9 mouse cellular contexts compared by ENCODE assay signal in genomic region chr15:101479007-101479665, GRCm38 (mm10). TPM values are rescaled to one million over a fixed set of nuclear protein-coding genes. Genes with fewer than 3 reads are reported as not detected.
A peak's percentile ranks its signal among the peaks of the same experiment; 100 is the strongest.
DNase-seq lines count a peak whose midpoint lies in the region; ATAC-seq and TF ChIP-seq lines count a peak whose summit lies in the region.
"Had no signal": no experiment of that assay in that cellular context is flagged by ENCODE, and none has a peak within 500 bp of the region (broad histone marks: within the 10 kb centered on the region; RNA-seq: fewer than 3 reads in every experiment).

No protein-coding gene starts in this region.

- peak overlapping the region; percentile 66 for H3K4me2 ChIP-seq in forebrain, embryonic 13.5 days
- peak overlapping the region; percentile 67 for H3K4me2 ChIP-seq in hindbrain, embryonic 11.5 days (replicated peaks; ENCODE audit: low read depth, low read length)
- H3K4me2 ChIP-seq in lung, embryonic 14.5 days = peak overlapping the region; percentile 62

- WGBS in forebrain, embryonic 13.5 days = 13% methylated on average over 31 of the region's 31 CpGs
- 13% methylated on average over 31 of the region's 31 CpGs for WGBS in hindbrain, embryonic 11.5 days
- 6% methylated on average over 31 of the region's 31 CpGs for WGBS in lung, embryonic 14.5 days
- 6% methylated on average over 31 of the region's 31 CpGs for WGBS in olfactory bulb, adult 2 months

- H3K27me3 ChIP-seq in forebrain, embryonic 13.5 days = 0 out of 2 replicates have a peak, but pooled peaks cover 6% of the 10 kb centered on the region
- H3K27me3 ChIP-seq in hindbrain, embryonic 11.5 days (ENCODE audit: control insufficient read depth, insufficient read depth, low read length) = peaks cover 4% of the 10 kb centered on the region; the same call in 1 of the 2 replicates
- no peaks in the 10 kb centered on the region for H3K27me3 ChIP-seq in lung, embryonic 14.5 days (ENCODE audit: insufficient read depth, low read length)

- H3K36me3 ChIP-seq in forebrain, embryonic 13.5 days (ENCODE audit: poor library complexity, severe bottlenecking) = no peaks in the 10 kb centered on the region
- H3K36me3 ChIP-seq in hindbrain, embryonic 11.5 days (ENCODE audit: control insufficient read depth, insufficient read depth, low read length) = no peaks in the 10 kb centered on the region
- H3K36me3 ChIP-seq in lung, embryonic 14.5 days (ENCODE audit: insufficient read depth) = no peaks in the 10 kb centered on the region

- H3K4me3 ChIP-seq in forebrain, embryonic 13.5 days = peak overlapping the region; percentile 33
- H3K4me3 ChIP-seq in hindbrain, embryonic 11.5 days (ENCODE audit: low read depth, low read length) = peak overlapping the region; percentile 24
- H3K4me3 ChIP-seq in lung, embryonic 14.5 days (ENCODE audit: low read depth, low read length) = peak overlapping the region; percentile 21
- H3K4me3 ChIP-seq in olfactory bulb, adult 2 months (ENCODE audit: insufficient read depth, low read depth, low read length) = peak overlapping the region; percentile 15

- H3K9ac ChIP-seq in forebrain, embryonic 13.5 days = peak overlapping the region; percentile 5
- H3K9ac ChIP-seq in hindbrain, embryonic 11.5 days (ENCODE audit: low read depth, low read length) = peak overlapping the region; percentile 50; the same call in 1 of the 2 replicates
- H3K9ac ChIP-seq in lung, embryonic 14.5 days = no peak overlapping the region; the same call in 1 of the 2 replicates

- peaks cover 11% of the 10 kb centered on the region for H3K4me1 ChIP-seq in forebrain, embryonic 13.5 days
- H3K4me1 ChIP-seq in hindbrain, embryonic 11.5 days (replicated peaks; ENCODE audit: control insufficient read depth, insufficient read depth, low read length) = peaks cover 7% of the 10 kb centered on the region
- H3K4me1 ChIP-seq in lung, embryonic 14.5 days (ENCODE audit: insufficient read depth) = no peaks in the 10 kb centered on the region
- H3K4me1 ChIP-seq in olfactory bulb, adult 2 months (ENCODE audit: control insufficient read depth, insufficient read depth, low read length) = peaks cover 10% of the 10 kb centered on the region

- TF ChIP-seq CTCF in lung, embryonic 14.5 days (IDR thresholded peaks at IDR 0.05; ENCODE audit: low read depth) = peak; percentile 71
- TF ChIP-seq CTCF in olfactory bulb, adult 2 months (IDR thresholded peaks at IDR 0.05; ENCODE audit: insufficient read depth, low read depth, low read length) = peak; percentile 57; the same call in 1 of the 2 replicates

- H3K9me3 ChIP-seq in forebrain, embryonic 13.5 days (replicated peaks) = no peaks in the 10 kb centered on the region
- H3K9me3 ChIP-seq in hindbrain, embryonic 11.5 days (ENCODE audit: control insufficient read depth, low read length) = no peaks in the 10 kb centered on the region
- H3K9me3 ChIP-seq in lung, embryonic 14.5 days (ENCODE audit: low read depth, low read length) = no peaks in the 10 kb centered on the region

- H3K27ac ChIP-seq in forebrain, embryonic 13.5 days = no peak overlapping the region
- no peak overlapping the region for H3K27ac ChIP-seq in hindbrain, embryonic 11.5 days (ENCODE audit: low read depth, low read length)
- H3K27ac ChIP-seq in lung, embryonic 14.5 days (ENCODE audit: low read depth) = no peak overlapping the region
- H3K27ac ChIP-seq in olfactory bulb, adult 2 months (ENCODE audit: insufficient read depth, low read depth, low read length) = no peak overlapping the region

- TF ChIP-seq POLR2A in olfactory bulb, adult 2 months (IDR thresholded peaks at IDR 0.05; ENCODE audit: insufficient read depth, low read depth, low read length) = no peak

- peak; percentile 41 for DNase-seq in CD4-positive helper T cell, adult 2 months (ENCODE audit: low read depth, low spot score)
- peak; percentile 34 for DNase-seq in brain, adult 2 months (ENCODE audit: low read depth, low spot score)
- peak; percentile 74 for DNase-seq in hindbrain, embryonic 11.5 days (ENCODE audit: low spot score)
- peak; percentile 72 to 79 for DNase-seq in layer of hippocampus, postnatal 10 days (ENCODE audit: low spot score in 2 of 2)
- DNase-seq in lung, embryonic 14.5 days = peak; percentile 69
- peak; percentile 56 for DNase-seq in urinary bladder, postnatal 14 days (ENCODE audit: low spot score)

- peak; percentile 36; the same call in 1 of the 2 replicates for ATAC-seq in forebrain, embryonic 13.5 days
- no peak for ATAC-seq in hindbrain, embryonic 11.5 days (ENCODE audit: low FRiP score)
- ATAC-seq in lung, embryonic 14.5 days (ENCODE audit: insufficient read depth) = 0 out of 2 replicates have a peak, but pooled peaks have one; percentile 38
- ATAC-seq: Patski had no signal

RNA-seq across cellular contexts. Expression of gene Krt86, which starts 5.9 kb away (rescaled TPM):
- not detected in 2 replicates for polyA plus RNA-seq in forebrain, embryonic 13.5 days (2015; fragmentation: Nextera tagmentation; extraction: Ambion mirVana)
- polyA plus RNA-seq in hindbrain, embryonic 11.5 days (2014; fragmentation: Nextera tagmentation; extraction: Ambion mirVana) = not detected in 2 replicates
- under 1 TPM in 1 of 2 experiments, not detected in 1; 0.23 TPM for total RNA-seq in layer of hippocampus, postnatal 10 days (2021)
- not detected in 2 replicates for polyA plus RNA-seq in lung, embryonic 14.5 days (2014; fragmentation: Nextera tagmentation; extraction: Ambion mirVana)
- polyA plus RNA-seq in olfactory bulb, adult 2 months (2012; ENCODE audit: insufficient read depth, insufficient read length, low replicate concordance, missing spikeins) = not detected in 2 replicates
- polyA plus RNA-seq: Patski had no signal

RNA-seq across cellular contexts. Expression of gene Krt83, which starts 12.2 kb away (rescaled TPM):
- polyA plus RNA-seq in forebrain, embryonic 13.5 days (2015; fragmentation: Nextera tagmentation; extraction: Ambion mirVana) = not detected in 2 replicates
- not detected in 2 replicates for polyA plus RNA-seq in hindbrain, embryonic 11.5 days (2014; fragmentation: Nextera tagmentation; extraction: Ambion mirVana)
- not detected for total RNA-seq in layer of hippocampus, postnatal 10 days (2021)
- polyA plus RNA-seq in lung, embryonic 14.5 days (2014; fragmentation: Nextera tagmentation; extraction: Ambion mirVana) = 0.13 TPM in 1 of 2 replicates, not detected in the other
- polyA plus RNA-seq in olfactory bulb, adult 2 months (2012; ENCODE audit: insufficient read depth, insufficient read length, low replicate concordance, missing spikeins) = not detected in 2 replicates
- polyA plus RNA-seq: Patski had no signal

RNA-seq across cellular contexts. Expression of gene Krt81, which starts 15.6 kb away (rescaled TPM):
- polyA plus RNA-seq in forebrain, embryonic 13.5 days (2015; fragmentation: Nextera tagmentation; extraction: Ambion mirVana) = not detected in 2 replicates
- polyA plus RNA-seq in hindbrain, embryonic 11.5 days (2014; fragmentation: Nextera tagmentation; extraction: Ambion mirVana) = not detected in 2 replicates
- total RNA-seq in layer of hippocampus, postnatal 10 days (2021) = not detected
- polyA plus RNA-seq in lung, embryonic 14.5 days (2014; fragmentation: Nextera tagmentation; extraction: Ambion mirVana) = not detected in 2 replicates
- not detected in 2 replicates for polyA plus RNA-seq in olfactory bulb, adult 2 months (2012; ENCODE audit: insufficient read depth, insufficient read length, low replicate concordance, missing spikeins)
- polyA plus RNA-seq: Patski had no signal

RNA-seq across cellular contexts. Expression of gene Krt88, which starts 31.6 kb away (rescaled TPM):
- polyA plus RNA-seq in forebrain, embryonic 13.5 days (2015; fragmentation: Nextera tagmentation; extraction: Ambion mirVana) = not detected in 2 replicates
- not detected in 2 replicates for polyA plus RNA-seq in hindbrain, embryonic 11.5 days (2014; fragmentation: Nextera tagmentation; extraction: Ambion mirVana)
- total RNA-seq in layer of hippocampus, postnatal 10 days (2021) = not detected
- polyA plus RNA-seq in lung, embryonic 14.5 days (2014; fragmentation: Nextera tagmentation; extraction: Ambion mirVana) = 0.22 TPM in 1 of 2 replicates, not detected in the other
- not detected in 2 replicates for polyA plus RNA-seq in olfactory bulb, adult 2 months (2012; ENCODE audit: insufficient read depth, insufficient read length, low replicate concordance, missing spikeins)
- polyA plus RNA-seq: Patski had no signal

RNA-seq across cellular contexts. Expression of gene Gm49425, which starts 37.9 kb away (rescaled TPM):
- not detected in 2 replicates for polyA plus RNA-seq in forebrain, embryonic 13.5 days (2015; fragmentation: Nextera tagmentation; extraction: Ambion mirVana)
- polyA plus RNA-seq in hindbrain, embryonic 11.5 days (2014; fragmentation: Nextera tagmentation; extraction: Ambion mirVana) = not detected in 2 replicates
- not detected for total RNA-seq in layer of hippocampus, postnatal 10 days (2021)
- not detected in 2 replicates for polyA plus RNA-seq in lung, embryonic 14.5 days (2014; fragmentation: Nextera tagmentation; extraction: Ambion mirVana)
- polyA plus RNA-seq in olfactory bulb, adult 2 months (2012; ENCODE audit: insufficient read depth, insufficient read length, low replicate concordance, missing spikeins) = not detected in 2 replicates
- polyA plus RNA-seq: Patski had no signal
